13 mouse cellular contexts compared by ENCODE assay signal in genomic region chr11:109206028-109206427, GRCm38 (mm10).
"Had no signal": no experiment of that assay in that cellular context is flagged by ENCODE, and none has a peak within 500 bp of the region (broad histone marks: within the 10 kb centered on the region; RNA-seq: fewer than 3 reads in every experiment).

No protein-coding gene starts in this region.

- H3K27ac ChIP-seq: left cerebral cortex, adult 2 months; limb, embryonic 10.5 days; liver, embryonic 15.5 days had no signal

- H3K9ac ChIP-seq: liver, embryonic 15.5 days had no signal

- H3K4me3 ChIP-seq: left cerebral cortex, adult 2 months; limb, embryonic 10.5 days; liver, embryonic 15.5 days; myocyte had no signal

- H3K27me3 ChIP-seq: liver, embryonic 15.5 days had no signal

- H3K36me3 ChIP-seq: limb, embryonic 10.5 days; liver, embryonic 15.5 days had no signal

- H3K9me3 ChIP-seq: limb, embryonic 10.5 days; liver, embryonic 15.5 days had no signal

- ATAC-seq: lung, postnatal 0 days had no signal

- H3K4me1 ChIP-seq: limb, embryonic 10.5 days; liver, embryonic 15.5 days had no signal

- DNase-seq: kidney, adult 8-10 months; kidney, postnatal 25 days; lung, adult 2 months; lung, postnatal 36 days; right cerebral cortex, adult 18-20 months; right cerebral cortex, postnatal 25 days; thymus, postnatal 36 days had no signal

- H3K4me2 ChIP-seq: liver, embryonic 11.5 days; liver, embryonic 15.5 days had no signal
